Mouse (Mus musculus) liver, embryonic 12.5 days (tissue): ENCODE data around the gene Golph3. TPM values are rescaled to one million over a fixed set of nuclear protein-coding genes. Genes with fewer than 3 reads are reported as not detected.

Experiments
- ATAC-seq: fragments of 200-750 bp; cut with Nextera tagmentation; 2 replicates; pipeline ENCODE4 v1.8.0; 2017; ENCODE audit warnings: moderate number of reproducible peaks, mild to moderate bottlenecking, moderate library complexity
- H3K27ac ChIP-seq: fragments of 300-500 bp; sonication (generic); 2 replicates; pipeline ENCODE4 v1.5.1; 2016; ENCODE audit warnings: mild to moderate bottlenecking
- H3K27me3 ChIP-seq: fragments of 300-500 bp; sonication (generic); replicated peaks from 2 replicates; pipeline ENCODE4 v1.6.1; 2016; ENCODE audit warnings: mild to moderate bottlenecking, moderate library complexity
- H3K36me3 ChIP-seq: fragments of 300-500 bp; sonication (generic); 2 replicates; pipeline ENCODE4 v1.6.1; 2016; ENCODE audit warnings: mild to moderate bottlenecking, moderate library complexity
- H3K4me1 ChIP-seq: fragments of 300-500 bp; sonication (generic); 2 replicates; pipeline ENCODE4 v1.6.1; 2016
- H3K4me2 ChIP-seq: fragments of 300-500 bp; sonication (generic); 2 replicates; pipeline ENCODE4 v1.6.1; 2016; ENCODE audit warnings: mild to moderate bottlenecking, moderate library complexity
- H3K4me3 ChIP-seq: fragments of 300-500 bp; sonication (generic); 2 replicates; pipeline ENCODE4 v1.5.1; 2016; ENCODE audit warnings: mild to moderate bottlenecking, moderate library complexity
- H3K9ac ChIP-seq: fragments of 300-500 bp; sonication (generic); 2 replicates; pipeline ENCODE4 v1.6.1; 2016; ENCODE audit warnings: mild to moderate bottlenecking, moderate library complexity
- H3K9me3 ChIP-seq: fragments of 300-500 bp; sonication (generic); replicated peaks from 2 replicates; pipeline ENCODE4 v1.6.1; 2016; ENCODE audit warnings: mild to moderate bottlenecking, moderate library complexity
- WGBS: fragments of 180-500 bp; shearing (Covaris S2); methylation state at CpG from one replicate; pipeline ENCODE4 v1.1.7; 2016; ENCODE audit not compliant: insufficient replicate concordance; 5-methylcytosine and 5-hydroxymethylcytosine counted together
- polyA plus RNA-seq: library from polyadenylated mRNA; unstranded; fragments of >200 nt; fragmentation: Nextera tagmentation; extraction: Ambion mirVana; gene quantifications from 2 replicates; pipeline ENCODE4 v1.2.1, GENCODE M21; 2016

Gene Golph3
- polyA plus RNA-seq, 1 experiment from 2014 or later: 79.8 TPM

- H3K4me1 ChIP-seq: peaks cover 44% of the 10 kb centered on the region
- WGBS: 6% methylated on average over 22 of the region's 22 CpGs
- H3K4me2 ChIP-seq: peak overlapping the region; percentile 77
- peak overlapping the region; percentile 95 for H3K27ac ChIP-seq
- peak overlapping the region; percentile 96 for H3K4me3 ChIP-seq
- H3K27me3 ChIP-seq: peaks cover 5% of the 10 kb centered on the region
- peak overlapping the region; percentile 98 for H3K9ac ChIP-seq
- peak; percentile 38; the same call in 1 of the 2 replicates for ATAC-seq
- H3K9me3 ChIP-seq: no peaks in the 10 kb centered on the region
- H3K36me3 ChIP-seq: peaks cover 11% of the 10 kb centered on the region
These were observed 684 bp upstream of the Golph3 start for GRCm38 (mm10) chr15:12320441-12321090.

- peaks cover 48% of the 10 kb centered on the region for H3K4me1 ChIP-seq
- H3K27me3 ChIP-seq: peaks cover 5% of the 10 kb centered on the region
- H3K36me3 ChIP-seq: peaks cover 19% of the 10 kb centered on the region
- WGBS: under 1% methylated on average over 67 of the region's 70 CpGs
- H3K9ac ChIP-seq: peak within 1 kb of the TSS; percentile 98
- peak within 1 kb of the TSS; percentile 95 for H3K27ac ChIP-seq
- H3K4me2 ChIP-seq: peak within 1 kb of the TSS; percentile 77
- peak; percentile 51 for ATAC-seq
- no peaks in the 10 kb centered on the region for H3K9me3 ChIP-seq
- peak within 1 kb of the TSS; percentile 96 for H3K4me3 ChIP-seq
These were observed 755 bp downstream of the Golph3 start, which contains the start of gene 1810049J17Rik for GRCm38 (mm10) chr15:12321788-12322621. Gene 1810049J17Rik, minus strand, starts transcription at chr15:12321899.

GRCm38 (mm10) chr15:12322676-12323402 lies 1.6 kb downstream of the Golph3 start:
- no peaks in the 10 kb centered on the region for H3K9me3 ChIP-seq
- peak overlapping the region; percentile 96 for H3K4me3 ChIP-seq
- H3K4me1 ChIP-seq: peaks cover 50% of the 10 kb centered on the region
- peaks cover 26% of the 10 kb centered on the region for H3K36me3 ChIP-seq
- ATAC-seq: no peak
- H3K9ac ChIP-seq: peak overlapping the region; percentile 98
- peak overlapping the region; percentile 77 for H3K4me2 ChIP-seq
- peaks cover 5% of the 10 kb centered on the region for H3K27me3 ChIP-seq
- WGBS: 14% methylated on average over 9 of the region's 9 CpGs
- H3K27ac ChIP-seq: peak overlapping the region; percentile 95

GRCm38 (mm10) chr15:12324326-12324725 lies 3.1 kb downstream of the Golph3 start:
- peaks cover 5% of the 10 kb centered on the region for H3K27me3 ChIP-seq
- no peak overlapping the region for H3K9ac ChIP-seq
- WGBS: 81% methylated on average over 1 of the region's 1 CpGs
- ATAC-seq: no peak
- H3K4me1 ChIP-seq: peaks cover 58% of the 10 kb centered on the region
- H3K4me2 ChIP-seq: peak overlapping the region; percentile 77
- H3K9me3 ChIP-seq: no peaks in the 10 kb centered on the region
- H3K4me3 ChIP-seq: no peak overlapping the region
- peaks cover 27% of the 10 kb centered on the region for H3K36me3 ChIP-seq
- 0 out of 2 replicates have a peak overlapping the region, but pooled peaks have one; percentile 41 for H3K27ac ChIP-seq

GRCm38 (mm10) chr15:12330389-12330788 lies 9.1 kb downstream of the Golph3 start:
- Histone ChIP-seq H3K4me3 (no peak overlapping the region), H3K9me3 (no peaks in the 10 kb centered on the region), H3K4me1 (peaks cover 74% of the 10 kb centered on the region), H3K27me3 (no peaks in the 10 kb centered on the region), H3K27ac (no peak overlapping the region), H3K36me3 (peaks cover 31% of the 10 kb centered on the region), H3K4me2 (no peak overlapping the region), H3K9ac (no peak overlapping the region)
- ATAC-seq: no peak
- 71% methylated on average over 3 of the region's 3 CpGs for WGBS

- no peaks in the 10 kb centered on the region for H3K27me3 ChIP-seq
- H3K4me3 ChIP-seq: no peak overlapping the region
- H3K9me3 ChIP-seq: no peaks in the 10 kb centered on the region
- peaks cover 72% of the 10 kb centered on the region for H3K4me1 ChIP-seq
- H3K4me2 ChIP-seq: no peak overlapping the region
- no peak overlapping the region for H3K9ac ChIP-seq
- H3K27ac ChIP-seq: no peak overlapping the region
- H3K36me3 ChIP-seq: peaks cover 26% of the 10 kb centered on the region
- no peak for ATAC-seq
These were observed 9.6 kb downstream of the Golph3 start for GRCm38 (mm10) chr15:12330892-12331291.

GRCm38 (mm10) chr15:12331300-12331699 lies 10.1 kb downstream of the Golph3 start:
- H3K36me3 ChIP-seq: peaks cover 22% of the 10 kb centered on the region

GRCm38 (mm10) chr15:12334381-12334780 lies 13.1 kb downstream of the Golph3 start:
- H3K27ac ChIP-seq: peak overlapping the region; percentile 45; the same call in 1 of the 2 replicates

More at GRCm38 (mm10) chr15:12331300-12331699, 10.1 kb downstream of the Golph3 start:
- H3K27me3 ChIP-seq: no peaks in the 10 kb centered on the region
- H3K4me3 ChIP-seq: no peak overlapping the region
- peaks cover 72% of the 10 kb centered on the region for H3K4me1 ChIP-seq
- H3K9ac ChIP-seq: no peak overlapping the region
- ATAC-seq: no peak
- no peaks in the 10 kb centered on the region for H3K9me3 ChIP-seq
- no peak overlapping the region for H3K4me2 ChIP-seq
- H3K27ac ChIP-seq: no peak overlapping the region
- WGBS: 48% methylated on average over 1 of the region's 1 CpGs

GRCm38 (mm10) chr15:12337030-12337778 lies 16.0 kb downstream of the Golph3 start:
- Histone ChIP-seq H3K36me3 (peaks cover 9% of the 10 kb centered on the region), H3K9ac (0 out of 2 replicates have a peak overlapping the region, but pooled peaks have one; percentile 12), H3K4me3 (no peak overlapping the region), H3K4me1 (peaks cover 89% of the 10 kb centered on the region), H3K9me3 (no peaks in the 10 kb centered on the region), H3K4me2 (peak overlapping the region; percentile 32), H3K27ac (peak overlapping the region; percentile 74), H3K27me3 (no peaks in the 10 kb centered on the region)
- 44% methylated on average over 4 of the region's 4 CpGs for WGBS
- peak; percentile 42; the same call in 1 of the 2 replicates for ATAC-seq

More at GRCm38 (mm10) chr15:12334381-12334780, 13.1 kb downstream of the Golph3 start:
- no peak for ATAC-seq
- no peaks in the 10 kb centered on the region for H3K9me3 ChIP-seq
- H3K27me3 ChIP-seq: no peaks in the 10 kb centered on the region
- H3K9ac ChIP-seq: no peak overlapping the region
- H3K4me3 ChIP-seq: no peak overlapping the region
- no peak overlapping the region for H3K4me2 ChIP-seq
- peaks cover 86% of the 10 kb centered on the region for H3K4me1 ChIP-seq
- WGBS: 69% methylated on average over 4 of the region's 4 CpGs
- peaks cover 12% of the 10 kb centered on the region for H3K36me3 ChIP-seq

- peak overlapping the region; percentile 74 for H3K27ac ChIP-seq
- ATAC-seq: no peak
These were observed 16.5 kb downstream of the Golph3 start for GRCm38 (mm10) chr15:12337779-12338137.

More at GRCm38 (mm10) chr15:12337779-12338137, 16.5 kb downstream of the Golph3 start:
- Histone ChIP-seq H3K4me3 (no peak overlapping the region), H3K36me3 (peaks cover 10% of the 10 kb centered on the region), H3K9me3 (no peaks in the 10 kb centered on the region), H3K9ac (no peak overlapping the region), H3K27me3 (no peaks in the 10 kb centered on the region), H3K4me2 (no peak overlapping the region), H3K4me1 (peaks cover 92% of the 10 kb centered on the region)
- 38% methylated on average over 3 of the region's 3 CpGs for WGBS
